Mouse (Mus musculus): ENCODE results near the gene Rnf227.

DNA sequence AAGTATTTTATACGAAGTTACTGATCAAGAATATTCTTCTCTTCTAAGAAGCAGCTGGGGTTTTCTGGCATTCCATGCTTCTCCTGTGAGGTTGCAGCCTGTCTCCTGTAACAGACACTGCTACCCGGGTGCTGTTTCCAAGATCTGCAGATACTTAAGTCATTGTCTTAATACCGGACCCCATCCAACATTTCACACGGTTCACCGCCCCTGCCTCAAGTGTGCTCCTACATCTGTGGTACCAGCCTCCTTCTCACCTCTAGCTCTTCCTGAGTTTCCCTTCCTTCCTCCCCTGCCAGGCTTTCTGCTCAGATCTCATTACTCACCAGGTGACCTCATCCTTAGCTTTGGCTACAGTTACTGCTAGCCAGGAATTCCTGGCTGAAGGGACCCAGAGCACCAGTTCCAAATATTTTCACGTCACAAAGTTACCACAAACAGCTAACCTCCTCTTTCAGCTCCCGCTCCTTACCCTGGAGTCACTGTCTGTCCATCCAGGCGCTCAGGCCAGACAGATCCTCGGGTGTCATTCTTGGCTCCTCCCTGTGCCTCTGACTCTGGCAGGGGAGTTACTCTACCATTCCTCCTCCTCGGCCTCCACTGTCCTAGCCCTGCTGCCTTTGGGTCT is 42.3 kb downstream of the Rnf227 start:
- TF ChIP-seq GATA1 (IDR thresholded peaks at IDR 0.05; ENCODE audit: low read length) (no peak), TAL1 (IDR thresholded peaks at IDR 0.05; ENCODE audit: low read length) (no peak)
